Mouse (Mus musculus) lung, adult 2 months (tissue): Measurements from ENCODE around the gene Dhdds.

Experiments used
- CTCF ChIP-seq: fragments of 200-500 bp; IDR thresholded peaks from 2 replicates; pipeline ENCODE4 v1.5.1; 2011; ENCODE audit warnings: mild to moderate bottlenecking, low read length, control low read depth; ENCODE audit not compliant: insufficient read depth
- POLR2A ChIP-seq: fragments of 200-500 bp; IDR thresholded peaks from 2 replicates; pipeline ENCODE4 v1.6.1; 2011; ENCODE audit warnings: low read depth, mild to moderate bottlenecking, control low read depth, low read length, borderline replicate concordance; ENCODE audit errors: extremely low read depth

- TF ChIP-seq CTCF (no peak), POLR2A (no peak)
These were observed 2.2 kb upstream of the Dhdds start for GRCm38 (mm10) chr4:134002903-134003302.
